Mouse (Mus musculus) layer of hippocampus, postnatal 36 days (tissue): Measurements from ENCODE around the gene Vwa8. TPM values are rescaled to one million over a fixed set of nuclear protein-coding genes. Genes with fewer than 3 reads are reported as not detected.

Source experiments
- DNase-seq, 2 experiments: peaks; one replicate each; pipeline ENCODE4 v3.0.0; 2022
- total RNA-seq, 2 experiments: library from RNA; stranded (reverse); gene quantifications; 2 replicates each; pipeline ENCODE4 v1.2.3; 2021

Gene Vwa8
- total RNA-seq, 2 experiments from 2014 or later, result 28.4 to 28.6 TPM

DNA sequence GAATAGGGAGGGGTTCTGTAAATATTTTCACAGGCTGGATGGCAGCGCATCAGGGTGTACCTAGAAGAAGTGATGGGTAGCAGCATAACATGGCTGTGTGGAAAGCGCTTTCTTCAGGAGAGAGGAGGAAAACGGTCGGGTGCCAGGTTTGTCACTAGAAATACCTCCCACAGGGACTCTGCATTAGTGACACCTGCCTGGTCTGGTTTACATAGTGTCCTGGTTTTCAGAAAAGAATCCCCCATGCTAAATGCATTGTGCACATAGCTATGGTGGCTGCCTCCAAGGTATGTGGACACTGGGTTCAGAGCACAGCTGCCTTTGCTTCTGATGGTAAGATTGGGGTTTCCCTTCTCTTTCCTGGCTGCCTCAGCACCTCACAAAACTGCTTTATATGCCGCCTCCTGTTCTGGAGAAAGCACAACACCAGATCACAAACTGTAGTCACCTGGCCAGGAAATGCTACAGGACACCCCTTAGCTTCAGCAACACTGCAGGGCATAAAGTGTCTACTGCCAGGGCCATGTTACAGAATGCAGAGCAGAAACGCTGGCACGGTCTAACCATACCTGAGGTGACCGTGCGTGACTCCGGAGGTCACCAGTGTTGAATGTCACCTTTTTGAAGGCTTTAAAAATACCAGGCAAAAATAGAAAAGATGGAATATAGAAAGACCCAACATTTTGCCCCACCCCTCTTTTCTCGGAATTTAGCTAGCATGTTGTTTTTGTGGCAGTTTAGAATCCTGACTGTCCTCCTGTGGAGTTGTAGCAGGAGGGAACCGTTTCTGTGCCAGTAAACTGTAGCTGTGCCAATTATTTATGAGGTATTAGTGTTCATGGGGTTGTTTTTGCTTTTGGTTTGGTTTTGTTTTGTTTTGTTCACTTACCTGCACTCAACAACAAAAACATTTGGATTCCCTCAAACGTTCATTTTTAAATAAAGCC lies 295.7 kb downstream of the Vwa8 start:
- no peak for DNase-seq

- no peak for DNase-seq
Observed at GRCm38 (mm10) chr14:79151711-79152110, 302.9 kb downstream of the Vwa8 start.

DNA sequence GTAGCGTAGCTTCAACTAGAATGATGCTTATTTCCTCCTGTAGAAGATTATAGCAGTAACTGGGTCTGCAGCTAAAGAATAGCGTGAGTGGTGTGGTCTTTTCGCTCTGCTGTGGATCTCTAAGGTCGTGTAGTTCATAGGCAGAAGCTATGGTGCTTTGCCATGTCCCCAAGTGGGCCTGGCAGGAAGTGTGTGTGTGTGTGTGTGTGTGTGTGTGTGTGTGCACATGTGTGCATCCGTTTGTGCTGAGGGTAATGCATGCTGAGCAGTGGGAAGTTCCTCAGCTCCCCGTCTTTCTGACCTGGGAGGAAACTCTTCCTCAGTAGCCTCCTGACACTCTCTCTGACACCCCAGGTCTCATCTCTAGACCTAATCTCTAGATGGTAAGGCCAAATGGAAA lies 305.0 kb downstream of the Vwa8 start:
- DNase-seq, result no peak

- no peak for DNase-seq
Observed at GRCm38 (mm10) chr14:79154961-79155360, 306.1 kb downstream of the Vwa8 start.

- DNase-seq, result no peak
Observed at GRCm38 (mm10) chr14:79156526-79157411, 307.9 kb downstream of the Vwa8 start.

DNA sequence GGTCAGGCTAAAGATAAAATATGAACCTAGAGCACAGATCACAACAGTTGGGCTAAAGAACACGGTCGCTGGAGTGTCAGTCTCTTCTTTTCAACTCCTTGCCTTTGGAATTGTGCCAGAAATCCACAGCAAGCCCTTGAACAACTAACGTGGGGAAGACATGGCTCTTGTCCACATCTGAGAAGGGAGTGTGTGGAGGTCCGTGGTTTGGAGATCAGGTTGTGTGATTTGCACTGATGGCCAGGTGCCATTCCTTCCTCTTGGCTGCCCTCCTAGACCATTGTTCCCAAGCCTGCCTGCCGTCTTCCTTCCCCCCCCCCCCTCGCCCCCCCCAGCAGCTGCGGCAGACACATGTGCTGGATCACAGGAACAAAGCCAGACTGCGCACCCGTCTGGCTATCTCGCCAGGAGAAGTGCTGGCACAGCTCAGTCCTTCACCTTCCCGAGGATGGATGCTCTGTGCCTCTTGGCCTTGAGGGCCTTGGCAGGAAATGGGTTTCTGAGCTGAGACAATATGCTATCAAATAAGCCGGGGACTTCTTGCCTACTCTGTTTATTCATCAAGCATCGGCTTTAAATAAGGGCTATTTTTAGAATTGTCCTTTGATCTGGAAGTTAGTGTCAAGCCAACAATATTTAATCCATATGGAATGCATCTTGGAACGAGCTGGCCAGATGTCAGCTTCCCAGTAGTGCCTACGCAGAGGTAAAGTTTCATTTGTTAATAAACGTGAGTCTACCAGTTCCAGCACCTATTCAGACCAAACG lies 308.8 kb downstream of the Vwa8 start:
- DNase-seq, result no peak

DNA sequence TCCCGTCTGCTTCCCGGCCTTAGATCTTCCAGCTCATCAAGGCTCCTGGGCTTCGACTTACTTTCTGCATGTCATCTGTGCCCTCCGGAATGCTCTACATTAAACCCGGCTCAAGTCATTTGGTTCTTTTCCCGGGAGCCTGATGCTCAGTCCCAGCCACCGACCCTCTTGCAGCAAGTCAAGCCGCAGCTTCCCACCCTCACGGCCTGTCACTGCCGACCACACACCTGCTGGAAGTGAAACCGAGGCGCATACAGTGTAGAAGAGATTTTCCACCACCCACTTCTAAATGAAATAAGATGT lies 309.3 kb downstream of the Vwa8 start:
- no peak for DNase-seq

- DNase-seq, result no peak
Observed at GRCm38 (mm10) chr14:79158673-79159200, 309.9 kb downstream of the Vwa8 start.

DNA sequence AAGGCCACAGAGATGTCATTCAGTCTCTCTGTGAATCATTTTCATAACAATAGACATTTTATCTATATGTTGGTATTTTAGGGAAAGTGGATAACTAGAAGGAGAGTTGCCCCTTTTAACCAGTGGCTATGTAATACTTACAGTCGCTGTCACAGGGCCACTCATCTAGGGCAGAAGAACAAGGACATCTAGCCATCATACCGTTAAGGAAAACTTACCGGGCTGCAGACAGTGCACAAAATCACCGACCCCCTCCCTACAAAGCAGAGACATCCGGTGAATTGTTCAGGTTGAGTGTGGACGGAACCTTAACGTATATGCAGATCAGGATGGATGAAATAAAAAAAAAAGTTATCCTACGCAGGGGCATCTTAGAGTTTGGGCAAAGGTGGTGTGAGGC lies 310.6 kb downstream of the Vwa8 start:
- DNase-seq, result no peak

DNA sequence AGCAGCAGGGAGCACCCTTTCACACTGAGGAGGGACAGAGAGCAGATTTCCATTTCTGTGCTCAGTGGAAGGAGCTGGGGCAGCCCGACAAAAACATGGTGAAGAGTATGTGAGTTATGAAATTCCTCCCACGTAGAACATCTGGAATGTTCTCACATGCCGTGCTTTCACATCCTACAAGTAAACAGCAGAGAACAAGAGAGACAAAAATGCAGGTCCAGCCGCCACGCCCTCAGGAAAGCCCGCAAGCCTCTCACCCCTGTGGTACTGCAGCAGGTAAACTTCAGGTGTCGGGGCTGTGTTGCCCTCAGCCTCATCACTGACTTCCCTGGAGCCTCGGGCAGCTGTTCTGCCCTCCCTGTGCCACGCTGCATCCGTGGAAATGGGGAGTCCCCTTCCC lies 311.6 kb downstream of the Vwa8 start:
- DNase-seq, result no peak

- DNase-seq, result no peak
Observed at GRCm38 (mm10) chr14:79160966-79161365, 312.1 kb downstream of the Vwa8 start.

- DNase-seq, result no peak
Observed at GRCm38 (mm10) chr14:79161741-79162140, 312.9 kb downstream of the Vwa8 start.

- no peak for DNase-seq
Observed at GRCm38 (mm10) chr14:79162678-79163077, 313.8 kb downstream of the Vwa8 start.

DNA sequence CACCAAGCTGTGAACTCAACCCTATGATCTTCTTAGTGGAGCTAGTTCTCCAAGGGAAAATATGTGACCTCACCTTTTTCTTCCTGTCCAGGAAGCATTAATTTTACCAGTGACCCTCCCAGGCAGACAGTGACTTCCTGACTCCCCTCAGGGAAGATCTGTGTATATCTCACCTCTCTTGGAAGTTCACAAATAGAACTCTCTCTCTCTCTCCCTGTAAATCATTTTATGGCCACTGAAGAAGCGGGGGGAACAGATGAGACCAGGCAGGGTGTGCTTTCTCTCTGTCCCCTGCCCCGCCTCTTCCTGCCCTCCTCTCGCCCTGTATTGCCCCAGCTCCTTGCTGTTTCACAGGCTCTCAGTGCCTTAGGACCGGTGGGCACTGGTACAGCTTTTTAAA lies 315.5 kb downstream of the Vwa8 start:
- DNase-seq, result no peak

- DNase-seq, result no peak
Observed at GRCm38 (mm10) chr14:79164925-79165324, 316.1 kb downstream of the Vwa8 start.

DNA sequence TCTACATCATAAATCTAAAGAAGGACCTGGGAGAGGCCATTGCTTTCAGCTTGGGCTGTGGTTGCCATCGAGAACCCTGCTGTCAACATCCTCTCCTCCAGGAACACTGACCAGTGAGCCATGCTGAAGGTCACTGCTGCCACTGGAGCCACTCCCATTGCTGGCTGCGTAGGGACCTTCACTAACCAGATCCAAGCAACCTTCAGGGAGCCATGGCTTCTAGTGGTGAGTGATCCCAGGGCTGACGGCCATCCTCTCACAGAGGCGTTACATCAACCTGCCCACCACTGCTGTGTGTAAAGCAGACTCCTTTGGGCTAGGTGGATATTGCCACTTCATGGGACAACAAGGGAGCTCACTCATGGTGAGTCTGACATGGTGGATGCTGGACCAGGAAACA lies 325.7 kb downstream of the Vwa8 start:
- DNase-seq, result no peak

DNA sequence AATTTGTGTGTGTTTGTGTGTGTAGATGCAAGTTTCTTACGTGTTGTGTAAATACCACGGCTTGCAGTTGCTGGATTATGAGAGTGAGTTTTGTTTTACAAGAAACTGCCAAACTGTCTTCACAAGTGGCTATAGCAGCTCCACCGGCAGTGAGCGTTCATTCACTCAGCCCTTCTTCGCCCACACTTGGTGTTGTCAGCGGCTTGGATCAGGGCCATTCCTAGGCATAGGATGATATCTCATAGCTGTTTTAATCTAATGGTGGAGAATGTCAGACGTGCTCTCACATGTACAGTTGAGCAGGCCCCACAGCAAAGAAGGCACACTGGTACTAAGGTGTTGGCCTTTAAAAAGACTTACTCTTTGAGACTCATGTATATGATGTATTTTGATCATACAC lies 328.9 kb downstream of the Vwa8 start:
- no peak for DNase-seq

DNA sequence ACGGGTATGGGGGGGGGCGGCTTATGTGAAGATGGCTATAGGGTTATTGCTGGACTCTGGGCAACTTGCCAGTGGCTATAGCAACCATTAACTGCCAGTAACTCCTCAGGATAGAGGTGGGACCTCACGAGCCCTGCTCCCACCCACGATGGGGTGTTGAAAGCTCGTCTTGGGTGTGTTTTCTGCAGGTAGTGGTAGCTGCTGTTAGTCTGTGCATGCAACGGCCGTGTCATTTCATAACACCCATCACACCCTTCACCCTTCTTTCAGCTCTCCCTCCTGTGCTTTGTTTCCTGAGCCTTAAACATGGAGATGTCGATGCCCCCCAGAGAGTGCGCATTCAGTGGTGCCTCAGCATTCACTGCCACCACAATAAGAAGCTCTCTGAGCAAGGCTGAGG lies 329.4 kb downstream of the Vwa8 start:
- no peak for DNase-seq

DNA sequence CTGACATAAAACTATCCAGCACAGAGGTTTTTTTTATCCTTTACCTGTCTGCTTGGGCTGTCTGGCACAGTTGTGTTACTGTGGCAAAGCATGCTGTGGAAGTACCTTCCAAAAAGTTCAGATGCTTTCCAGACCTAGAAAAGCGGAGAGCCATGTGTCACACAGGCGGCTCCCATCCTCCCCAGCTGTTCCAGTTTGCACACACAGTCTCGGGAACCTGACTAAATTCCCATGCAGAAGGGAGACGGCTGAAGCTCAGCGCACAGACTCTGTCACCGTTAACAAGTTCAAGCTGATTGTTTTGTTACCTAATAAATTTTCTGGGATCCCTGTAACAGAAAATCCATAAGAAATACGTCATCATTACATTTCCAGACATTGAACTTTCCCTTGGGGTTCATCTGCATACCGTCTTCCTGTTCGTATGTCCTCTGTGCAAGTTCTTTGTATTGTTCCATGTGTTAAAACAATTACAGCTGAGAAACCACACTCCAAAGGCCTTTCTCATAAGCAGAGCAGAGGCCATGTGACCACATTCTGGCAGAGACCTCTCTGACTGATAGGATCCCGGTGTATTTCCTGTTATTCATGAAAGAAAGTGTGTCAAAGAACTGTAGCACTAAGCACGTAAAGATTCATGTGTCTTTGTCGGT lies 331.4 kb downstream of the Vwa8 start:
- DNase-seq, result peak; percentile 4 to 14

GRCm38 (mm10) chr14:79181748-79182147 lies 332.9 kb downstream of the Vwa8 start:
- no peak for DNase-seq

GRCm38 (mm10) chr14:79182801-79183200 lies 333.9 kb downstream of the Vwa8 start:
- DNase-seq, result peak; percentile 0 to 2

DNA sequence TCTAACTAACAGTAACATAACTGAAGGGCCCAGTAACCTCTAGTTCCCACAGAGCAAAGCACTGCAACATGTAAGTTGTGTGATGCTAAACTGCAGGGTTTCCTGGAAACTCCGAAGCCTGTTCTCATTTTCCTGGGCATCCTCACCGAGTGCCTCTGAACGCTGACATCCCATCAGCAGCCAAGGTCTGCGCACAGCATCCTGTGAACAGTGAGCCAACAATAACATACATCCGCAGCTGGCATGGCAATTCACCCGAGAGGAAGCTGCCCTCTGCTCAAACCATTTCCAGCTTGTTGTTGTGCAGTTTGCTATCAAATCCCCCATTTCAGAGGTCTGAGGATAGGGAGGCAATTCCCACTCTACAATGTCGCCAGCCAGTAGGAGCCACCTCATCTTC lies 334.4 kb downstream of the Vwa8 start:
- DNase-seq, result peak; percentile 0 to 1
